Mouse (Mus musculus): ENCODE data around the gene Usp21.
"Not testable (repeated sequence)": the region's sequence is repeated elsewhere in the genome, so short reads cannot be mapped to it uniquely, and the experiment has no call there.

The Usp21 gene

GRCm38 (mm10) chr1:171246709-171247452 lies 40.9 kb downstream of the Usp21 start:
- in situ Hi-C loops (cut with MboI, MseI), result no loop called here

GRCm38 (mm10) chr1:171245353-171245752 lies 42.4 kb downstream of the Usp21 start:
- in situ Hi-C loops (cut with MboI, MseI), result no loop called here

GRCm38 (mm10) chr1:171241952-171242351 lies 45.8 kb downstream of the Usp21 start:
- in situ Hi-C loops (cut with MboI, MseI), result not testable (repeated sequence)

- in situ Hi-C loops (cut with MboI, MseI), result no loop called here
These were observed 46.9 kb downstream of the Usp21 start for GRCm38 (mm10) chr1:171240911-171241310.

- in situ Hi-C loops (cut with MboI, MseI), result no loop called here
These were observed 47.6 kb downstream of the Usp21 start for GRCm38 (mm10) chr1:171239992-171240744.

GRCm38 (mm10) chr1:171238463-171238862 lies 49.3 kb downstream of the Usp21 start:
- in situ Hi-C loops (cut with MboI, MseI), result no loop called here

GRCm38 (mm10) chr1:171237438-171237837 lies 50.4 kb downstream of the Usp21 start:
- in situ Hi-C loops (cut with MboI, MseI), result no loop called here

- in situ Hi-C loops (cut with MboI, MseI), result no loop called here
These were observed 52.0 kb downstream of the Usp21 start for GRCm38 (mm10) chr1:171235791-171236190.

- in situ Hi-C loops (cut with MboI, MseI), result no loop called here
These were observed 53.3 kb downstream of the Usp21 start for GRCm38 (mm10) chr1:171234538-171234937.

- in situ Hi-C loops (cut with MboI, MseI), result no loop called here
These were observed 53.7 kb downstream of the Usp21 start, which contains the start of gene Fcer1g for GRCm38 (mm10) chr1:171234126-171234525. Fcer1g (minus strand) TSS chr1:171234365.

- in situ Hi-C loops (cut with MboI, MseI), result no loop called here
These were observed 54.7 kb downstream of the Usp21 start for GRCm38 (mm10) chr1:171232800-171233730.

- in situ Hi-C loops (cut with MboI, MseI), result no loop called here
These were observed 55.4 kb downstream of the Usp21 start for GRCm38 (mm10) chr1:171232348-171232747.
